Mouse (Mus musculus) liver, postnatal 0 days (tissue): ENCODE data around the gene Rbfox1.
A peak's percentile ranks its signal among the peaks of the same experiment; 100 is the strongest.

Experiments
- CTCF ChIP-seq: sonication (generic); IDR thresholded peaks from 2 replicates; pipeline ENCODE4 v1.5.1; 2016; ENCODE audit warnings: antibody characterized with exemption, low read depth
- EP300 ChIP-seq: IDR thresholded peaks from 2 replicates; pipeline ENCODE4 v1.6.1; 2016; ENCODE audit warnings: antibody characterized with exemption, low read depth, mild to moderate bottlenecking

- peak; percentile 62 for TF ChIP-seq CTCF
- no peak for TF ChIP-seq EP300
Measured at GRCm38 (mm10) chr16:6503573-6504331, 618.6 kb downstream of the Rbfox1 start.
